Mouse (Mus musculus) ES-Bruce4 (cell line): ENCODE measurements around the gene Muc13.

Source experiments
- CTCF ChIP-seq: IDR thresholded peaks from one replicate; pipeline ENCODE4 v1.8.1; 2011; ENCODE audit warnings: low read depth, low read length
- POLR2A ChIP-seq: IDR thresholded peaks from one replicate; pipeline ENCODE4 v1.8.1; 2011; ENCODE audit warnings: low read length; ENCODE audit not compliant: insufficient read depth

DNA sequence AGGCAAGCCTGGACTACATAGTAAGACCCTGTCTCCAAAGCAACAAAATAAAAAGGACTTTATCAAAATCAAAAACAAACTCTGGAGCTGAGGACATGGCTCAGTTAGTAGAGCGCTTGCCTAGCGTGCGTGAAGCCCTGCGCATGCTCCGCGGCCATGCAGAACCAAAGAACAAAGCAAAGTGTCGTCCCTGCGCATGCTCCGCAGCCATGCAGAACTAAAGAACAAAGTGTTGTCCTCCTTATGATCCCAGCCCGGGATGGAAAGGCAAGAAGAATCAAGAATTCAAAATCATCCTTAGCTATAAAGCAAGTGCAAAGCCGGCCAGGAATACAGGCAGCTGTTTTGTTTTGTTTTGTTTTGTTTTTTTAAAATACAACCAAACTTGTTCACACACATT is 32.8 kb upstream of the Muc13 start:
- TF ChIP-seq CTCF (no peak), POLR2A (no peak)
